Mouse (Mus musculus) limb, embryonic 14.5 days (tissue): ENCODE measurements around the gene Actr3b. TPM values are rescaled to one million over a fixed set of nuclear protein-coding genes. Genes with fewer than 3 reads are reported as not detected.
"Not testable (repeated sequence)": the region's sequence is repeated elsewhere in the genome, so short reads cannot be mapped to it uniquely, and the experiment has no call there.

Source experiments
- ATAC-seq: fragments of 200-750 bp; cut with Nextera tagmentation; 2 replicates; pipeline ENCODE4 v1.8.0; 2017; ENCODE audit warnings: low read depth, moderate number of reproducible peaks, moderate TSS enrichment; ENCODE audit not compliant: low FRiP score
- DNase-seq: peaks from one replicate; pipeline ENCODE4 v3.0.0-alpha.2; 2015; ENCODE audit warnings: low spot score
- H3K27ac ChIP-seq: fragments of 300-500 bp; sonication (generic); replicated peaks from 2 replicates; pipeline ENCODE4 v1.5.1; 2014; ENCODE audit warnings: low read depth, mild to moderate bottlenecking, low read length, moderate library complexity, mixed read lengths
- H3K27me3 ChIP-seq: fragments of 300-500 bp; sonication (generic); 2 replicates; pipeline ENCODE4 v1.6.1; 2014; ENCODE audit warnings: low read length, mixed read lengths; ENCODE audit not compliant: control insufficient read depth, insufficient read depth
- H3K36me3 ChIP-seq: fragments of 300-500 bp; sonication (generic); 2 replicates; pipeline ENCODE4 v1.6.1; 2014; ENCODE audit warnings: mild to moderate bottlenecking, low read length, moderate library complexity, mixed read lengths; ENCODE audit not compliant: control insufficient read depth, insufficient read depth
- H3K4me1 ChIP-seq: fragments of 300-500 bp; sonication (generic); 2 replicates; pipeline ENCODE4 v1.6.1; 2014; ENCODE audit warnings: antibody characterized with exemption, low read length, mixed read lengths; ENCODE audit not compliant: control insufficient read depth, insufficient read depth
- H3K4me2 ChIP-seq: fragments of 300-500 bp; sonication (generic); replicated peaks from 2 replicates; pipeline ENCODE4 v1.6.1; 2014; ENCODE audit warnings: low read depth, mild to moderate bottlenecking, low read length, moderate library complexity; ENCODE audit not compliant: severe bottlenecking
- H3K4me3 ChIP-seq: fragments of 300-500 bp; sonication (generic); replicated peaks from 2 replicates; pipeline ENCODE4 v1.5.1; 2014; ENCODE audit warnings: low read length
- H3K9ac ChIP-seq: fragments of 300-500 bp; sonication (generic); 2 replicates; pipeline ENCODE4 v1.6.1; 2014; ENCODE audit warnings: mild to moderate bottlenecking, low read depth, low read length, moderate library complexity; ENCODE audit not compliant: severe bottlenecking
- H3K9me3 ChIP-seq: fragments of 300-500 bp; sonication (generic); 2 replicates; pipeline ENCODE4 v1.6.1; 2016; ENCODE audit warnings: low read length; ENCODE audit not compliant: control insufficient read depth
- POLR2A ChIP-seq: fragments of 200-500 bp; IDR thresholded peaks from 2 replicates; pipeline ENCODE4 v1.8.0; 2012; ENCODE audit warnings: inconsistent platforms, mild to moderate bottlenecking, moderate library complexity, borderline replicate concordance; ENCODE audit not compliant: insufficient read depth, insufficient read length; ENCODE audit errors: extremely low read depth
- WGBS: fragments of 180-500 bp; shearing (Covaris S2); extraction: QIAGEN DNeasy Blood & Tissue Kit; methylation state at CpG from one replicate; pipeline ENCODE4 v1.1.7; 2014; 5-methylcytosine and 5-hydroxymethylcytosine counted together
- polyA plus RNA-seq, 2 experiments: library from polyadenylated mRNA; depleted of rRNA in 1 of 2; stranded (reverse) in 1 of 2; unstranded in 1 of 2; fragments of >200 nt; fragmentation: Nextera tagmentation in 1 of 2; extraction: Ambion mirVana in 1 of 2; gene quantifications; 2 replicates each; pipeline versions ENCODE4 v1.2.1 to v1.2.3; 2012 to 2014

Actr3b gene
- polyA plus RNA-seq, 2 experiments: 2.3 to 4.6 TPM

DNA sequence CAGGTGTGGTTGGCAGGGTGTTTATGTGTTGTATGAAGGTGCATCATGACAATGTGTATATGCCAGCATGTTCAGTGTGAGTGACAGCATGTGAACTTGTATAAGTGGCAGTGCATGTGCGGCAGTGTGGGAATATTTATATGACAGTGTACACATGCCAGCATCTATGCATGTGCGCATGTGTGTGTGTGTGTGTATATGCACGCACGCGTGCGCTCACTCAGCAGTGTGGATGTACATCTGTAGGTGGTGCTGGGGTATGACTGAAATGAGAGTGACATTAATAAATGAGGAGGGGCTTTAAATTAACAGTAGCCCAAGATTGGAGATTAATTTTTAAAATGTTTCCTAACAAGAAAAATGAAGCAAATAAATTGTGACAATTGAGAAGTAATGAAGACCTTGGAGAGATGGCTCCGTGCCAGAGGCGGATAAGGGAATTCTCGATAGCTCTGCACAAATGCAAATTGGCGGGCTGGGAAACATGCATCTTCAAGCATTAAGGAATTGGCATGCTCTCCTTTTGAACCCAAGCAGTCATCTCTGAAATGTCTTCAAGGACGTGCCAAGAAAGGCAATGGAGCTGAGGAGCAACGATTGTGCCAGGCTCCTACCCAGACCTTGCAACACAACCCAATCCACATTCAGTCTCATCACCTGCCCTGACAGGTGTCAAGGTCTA lies 111.7 kb downstream of the Actr3b start:
- DNase-seq (no peak), ATAC-seq (no peak)
- Histone ChIP-seq H3K4me1 (no peaks in the 10 kb centered on the region; the same call in 1 of the 2 replicates), H3K9ac (no peak overlapping the region), H3K27ac (no peak overlapping the region), H3K27me3 (no peaks in the 10 kb centered on the region), H3K36me3 (no peaks in the 10 kb centered on the region), H3K9me3 (no peaks in the 10 kb centered on the region), H3K4me2 (no peak overlapping the region), H3K4me3 (no peak overlapping the region)
- WGBS: 91% methylated on average over 12 of the region's 12 CpGs
- TF ChIP-seq POLR2A: no peak

DNA sequence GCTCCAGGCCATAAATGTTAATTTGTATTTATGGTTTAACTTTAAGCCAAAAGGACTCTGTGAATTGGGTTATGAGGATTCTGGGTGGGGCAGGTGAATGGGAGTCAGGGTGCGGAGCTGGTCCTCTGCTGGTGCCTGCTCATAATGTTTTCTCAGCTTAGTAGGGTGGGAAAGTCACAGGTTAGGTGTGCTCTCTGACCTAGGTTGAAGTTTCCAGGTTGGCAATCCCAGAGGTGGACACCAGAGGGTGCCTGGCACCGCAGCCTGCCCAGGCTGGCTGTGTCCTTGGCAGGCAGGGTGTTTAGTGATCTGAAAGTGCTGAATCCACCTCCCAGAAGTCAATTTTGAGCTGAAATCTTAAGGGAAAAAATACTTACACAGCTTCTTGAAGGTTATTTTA lies 113.2 kb downstream of the Actr3b start:
- Histone ChIP-seq H3K9me3 (no peaks in the 10 kb centered on the region), H3K9ac (no peak overlapping the region), H3K4me3 (no peak overlapping the region), H3K27ac (no peak overlapping the region), H3K4me1 (no peaks in the 10 kb centered on the region; the same call in 1 of the 2 replicates), H3K36me3 (no peaks in the 10 kb centered on the region), H3K4me2 (no peak overlapping the region), H3K27me3 (no peaks in the 10 kb centered on the region)
- WGBS: 71% methylated on average over 2 of the region's 2 CpGs
- DNase-seq: no peak
- ATAC-seq: no peak
- TF ChIP-seq POLR2A: no peak

DNA sequence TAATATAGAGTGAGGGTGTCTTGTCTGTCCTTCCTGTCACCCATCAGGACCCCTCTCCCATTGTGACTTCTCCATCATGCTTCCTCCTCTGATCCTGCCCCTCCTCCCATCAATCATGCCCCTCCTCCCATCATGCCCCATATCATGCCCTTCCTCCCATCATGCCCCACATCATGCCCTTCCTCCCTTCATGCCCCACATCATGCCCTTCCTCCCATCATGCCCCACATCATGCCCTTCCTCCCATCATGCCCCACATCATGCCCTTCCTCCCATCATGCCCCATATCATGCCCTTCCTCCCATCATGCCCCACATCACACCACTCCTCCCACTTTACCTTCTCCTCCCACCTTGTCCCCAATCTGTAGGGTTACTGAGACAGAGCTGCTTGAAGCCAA lies 116.1 kb downstream of the Actr3b start:
- not testable (repeated sequence) for H3K27me3 ChIP-seq, H3K27ac ChIP-seq, DNase-seq, H3K4me3 ChIP-seq, H3K9me3 ChIP-seq, H3K9ac ChIP-seq, H3K36me3 ChIP-seq, H3K4me1 ChIP-seq, ATAC-seq, H3K4me2 ChIP-seq

- TF ChIP-seq POLR2A: no peak
- no peaks in the 10 kb centered on the region for H3K36me3 ChIP-seq
- ATAC-seq: no peak
These were observed 117.5 kb downstream of the Actr3b start for GRCm38 (mm10) chr5:25877281-25877680.

GRCm38 (mm10) chr5:25877996-25878395 lies 118.2 kb downstream of the Actr3b start:
- Histone ChIP-seq H3K9ac (no peak overlapping the region), H3K27me3 (no peaks in the 10 kb centered on the region), H3K36me3 (no peaks in the 10 kb centered on the region), H3K9me3 (no peaks in the 10 kb centered on the region), H3K4me2 (no peak overlapping the region), H3K4me3 (no peak overlapping the region), H3K27ac (no peak overlapping the region), H3K4me1 (no peaks in the 10 kb centered on the region)
- DNase-seq: no peak
- ATAC-seq: no peak
- TF ChIP-seq POLR2A: no peak
- 86% methylated on average over 3 of the region's 3 CpGs for WGBS

More at GRCm38 (mm10) chr5:25877281-25877680, 117.5 kb downstream of the Actr3b start:
- Histone ChIP-seq H3K4me2 (no peak overlapping the region), H3K4me3 (no peak overlapping the region), H3K9ac (no peak overlapping the region), H3K27me3 (no peaks in the 10 kb centered on the region), H3K4me1 (no peaks in the 10 kb centered on the region), H3K27ac (no peak overlapping the region), H3K9me3 (no peaks in the 10 kb centered on the region)
- no peak for DNase-seq
- 66% methylated on average over 5 of the region's 5 CpGs for WGBS

GRCm38 (mm10) chr5:25886708-25887107 lies 126.9 kb downstream of the Actr3b start:
- Histone ChIP-seq H3K4me2 (no peak overlapping the region), H3K9ac (no peak overlapping the region), H3K36me3 (no peaks in the 10 kb centered on the region), H3K4me1 (no peaks in the 10 kb centered on the region), H3K27ac (no peak overlapping the region), H3K4me3 (no peak overlapping the region), H3K9me3 (no peaks in the 10 kb centered on the region), H3K27me3 (no peaks in the 10 kb centered on the region)
- ATAC-seq (no peak), DNase-seq (no peak)
- TF ChIP-seq POLR2A: no peak
- WGBS: 48% methylated on average over 3 of the region's 3 CpGs
